Mouse (Mus musculus) kidney, postnatal 4 days (tissue): ENCODE measurements around the gene Fam83e.

Experiments
- DNase-seq, 2 experiments: peaks; one replicate each; pipeline ENCODE4 v3.0.0; 2021; ENCODE audit warnings: mixed read lengths in 2 of 2

The Fam83e gene

DNA sequence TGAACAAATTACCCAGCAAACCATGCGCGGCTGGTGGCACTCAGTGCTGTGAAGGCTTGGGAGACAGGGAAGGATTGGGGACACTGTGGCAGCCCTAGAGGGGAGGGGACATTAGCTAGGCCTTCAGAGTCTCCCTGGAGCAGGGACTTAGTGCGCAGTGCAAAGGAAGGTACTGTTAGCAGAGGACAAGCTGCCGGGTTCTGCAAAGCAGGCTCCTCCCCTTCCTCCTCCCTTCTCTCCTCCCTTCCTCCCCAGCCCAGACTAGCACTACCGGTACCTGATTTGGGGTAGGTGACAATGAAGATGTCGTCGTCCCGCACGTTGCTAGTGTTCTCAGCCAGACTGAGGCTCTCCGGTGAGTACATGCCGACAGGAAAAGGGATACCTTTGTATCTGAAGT lies 20.8 kb downstream of the Fam83e start:
- no peak for DNase-seq

DNA sequence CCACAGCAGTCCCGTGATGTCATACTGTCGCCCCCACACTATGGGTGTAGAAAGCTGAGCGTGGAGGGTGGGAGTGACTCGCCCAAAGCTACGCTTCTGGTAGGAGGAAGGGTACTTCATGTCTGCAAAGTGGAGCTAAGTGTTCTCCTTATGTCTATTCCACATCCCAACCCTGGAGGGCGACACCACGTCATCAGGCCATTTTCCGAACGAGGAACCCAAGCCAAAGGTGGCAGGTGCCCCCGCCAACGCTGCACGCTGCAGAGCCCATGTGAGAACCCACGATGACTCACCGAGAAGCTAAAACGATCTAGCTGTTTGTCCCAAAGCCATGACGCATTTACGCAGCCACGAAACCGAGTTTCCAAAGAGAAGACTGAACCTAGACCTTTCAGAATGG lies 21.3 kb downstream of the Fam83e start:
- peak in 1 of 2 experiments; percentile 54 for DNase-seq

DNA sequence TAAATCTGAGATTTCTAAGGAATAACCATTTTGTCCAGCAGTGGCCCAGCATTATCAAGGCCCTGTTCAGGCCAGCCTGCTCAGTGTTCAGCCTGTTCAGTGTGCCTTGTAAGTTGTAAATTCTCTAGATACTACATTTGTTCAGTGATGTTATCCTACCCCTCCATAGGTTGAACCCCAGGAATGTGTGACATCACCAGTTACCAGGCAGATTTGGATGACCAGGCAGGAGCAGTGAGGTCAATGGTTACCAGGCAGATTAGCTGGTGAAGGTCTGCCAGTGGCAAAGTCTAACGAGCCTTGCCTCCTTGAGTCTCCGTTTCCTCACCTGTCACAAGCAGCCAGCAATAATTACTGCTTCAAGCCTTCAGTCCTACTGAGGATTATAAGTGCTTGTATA lies 23.4 kb downstream of the Fam83e start:
- peak; percentile 91 to 94 for DNase-seq

DNA sequence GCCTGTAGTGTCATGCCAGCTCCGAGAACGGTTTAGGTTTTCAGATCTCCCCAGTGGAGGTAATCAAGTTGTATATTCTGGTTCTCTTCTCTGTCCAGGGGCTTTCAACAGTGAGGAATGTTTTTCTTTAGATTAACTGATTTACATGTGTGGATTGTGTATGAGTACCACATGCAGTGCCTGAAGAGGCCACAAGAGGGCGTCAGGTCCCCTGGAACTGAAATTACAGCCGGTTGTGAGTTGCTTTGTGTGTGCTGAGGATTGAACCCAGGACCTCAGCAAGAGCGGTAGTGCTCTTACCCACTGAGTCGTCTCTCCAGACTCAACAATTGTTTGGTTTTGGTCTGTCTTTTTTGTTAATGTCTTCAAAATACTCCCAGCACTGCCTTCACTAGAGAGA lies 25.5 kb downstream of the Fam83e start:
- DNase-seq: peak in 1 of 2 experiments; percentile 33

DNA sequence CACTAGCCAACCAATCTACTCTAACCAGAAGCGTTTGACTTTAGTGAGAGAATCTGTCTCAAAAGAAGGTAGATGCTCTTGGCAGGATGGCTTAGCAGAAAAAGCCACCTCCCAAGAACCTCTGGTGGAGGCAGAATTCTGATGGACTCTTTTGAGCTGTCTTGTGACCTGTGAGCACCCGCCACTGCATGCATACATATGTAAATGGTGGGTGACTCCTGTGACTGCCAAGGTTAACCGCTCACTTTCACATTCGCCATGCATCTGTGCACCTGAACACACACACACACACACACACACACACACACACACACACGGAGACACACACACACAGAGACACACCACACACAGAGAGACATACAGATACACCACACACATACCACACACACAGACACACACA lies 26.4 kb downstream of the Fam83e start:
- no peak for DNase-seq

DNA sequence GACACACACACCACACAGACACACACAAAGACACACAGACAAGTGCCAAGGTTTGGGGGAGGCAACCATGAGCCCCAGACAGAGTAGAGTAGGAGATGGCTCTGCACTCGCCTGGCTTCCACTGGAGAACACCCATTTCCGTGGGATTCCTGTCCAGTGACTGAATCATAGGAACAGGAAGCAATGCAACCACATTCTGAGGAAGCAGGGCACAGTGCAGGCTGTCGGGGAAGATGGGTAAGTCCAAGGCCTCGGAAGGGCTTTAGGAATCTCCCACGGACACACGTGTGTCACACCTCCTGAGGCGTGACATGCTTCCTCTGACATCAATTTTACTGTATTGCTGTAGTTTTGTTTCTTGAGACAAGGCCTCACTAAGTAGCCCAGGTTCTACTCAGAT lies 27.1 kb downstream of the Fam83e start:
- peak in 1 of 2 experiments; percentile 18 for DNase-seq

DNA sequence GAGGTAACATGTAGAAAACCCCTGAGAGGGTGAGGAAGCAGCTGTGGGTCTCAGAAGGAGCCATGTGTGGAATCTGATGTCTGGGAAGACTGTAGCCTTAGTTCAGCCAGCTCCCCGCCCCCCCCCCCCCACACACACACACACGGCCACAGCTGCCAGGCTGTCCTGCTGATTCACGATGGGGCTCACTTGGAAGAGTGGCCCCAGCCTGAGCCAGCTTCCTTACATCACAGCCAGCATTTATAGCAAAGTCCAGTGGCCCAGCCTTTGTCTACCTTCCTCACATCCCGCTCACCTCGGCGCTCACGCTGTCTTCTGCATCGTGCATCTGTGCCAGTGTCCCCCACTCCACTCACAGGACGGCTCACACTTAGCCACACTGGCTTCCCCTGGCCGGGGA lies 28.4 kb downstream of the Fam83e start:
- DNase-seq: peak in 1 of 2 experiments; percentile 30

DNA sequence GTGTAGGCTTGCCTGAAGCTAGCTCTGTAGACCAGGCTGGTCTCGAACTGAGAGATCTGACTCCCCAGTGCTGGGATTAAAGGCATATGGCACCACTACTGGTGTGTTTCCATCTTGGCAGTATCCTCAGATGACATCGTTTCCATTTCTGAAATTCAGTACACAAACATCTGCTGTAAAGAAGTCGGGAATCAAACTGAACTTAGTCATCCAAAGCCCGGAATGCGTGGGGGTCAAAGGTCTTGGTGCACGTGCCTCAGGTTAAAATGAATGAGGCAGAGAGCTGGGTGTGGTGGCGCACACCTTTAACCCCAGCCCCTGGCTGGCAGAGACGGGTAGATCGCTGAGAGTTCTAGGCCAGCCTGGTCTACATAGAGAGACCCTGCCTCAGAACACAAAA lies 29.1 kb downstream of the Fam83e start:
- peak in 1 of 2 experiments; percentile 54 for DNase-seq

DNA sequence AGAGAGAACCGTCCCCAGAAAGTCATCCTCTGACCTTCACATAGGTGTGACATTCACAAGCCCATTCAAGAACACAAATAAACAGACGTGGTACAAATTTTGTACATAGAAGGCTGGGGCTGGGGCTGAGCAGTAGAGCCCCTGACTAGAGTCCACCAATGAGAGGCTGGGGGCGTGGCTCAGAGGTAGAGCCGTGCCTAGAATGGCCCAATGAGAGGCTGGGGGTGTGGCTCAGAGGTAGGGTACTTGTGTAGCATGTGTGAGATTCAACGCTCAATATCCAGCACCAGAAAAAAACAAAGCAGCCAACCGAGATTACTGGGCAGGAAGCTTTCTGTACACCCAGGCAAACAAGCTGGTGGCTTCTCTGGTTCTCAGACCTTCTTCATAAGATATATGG lies 34.7 kb downstream of the Fam83e start:
- DNase-seq: no peak

DNA sequence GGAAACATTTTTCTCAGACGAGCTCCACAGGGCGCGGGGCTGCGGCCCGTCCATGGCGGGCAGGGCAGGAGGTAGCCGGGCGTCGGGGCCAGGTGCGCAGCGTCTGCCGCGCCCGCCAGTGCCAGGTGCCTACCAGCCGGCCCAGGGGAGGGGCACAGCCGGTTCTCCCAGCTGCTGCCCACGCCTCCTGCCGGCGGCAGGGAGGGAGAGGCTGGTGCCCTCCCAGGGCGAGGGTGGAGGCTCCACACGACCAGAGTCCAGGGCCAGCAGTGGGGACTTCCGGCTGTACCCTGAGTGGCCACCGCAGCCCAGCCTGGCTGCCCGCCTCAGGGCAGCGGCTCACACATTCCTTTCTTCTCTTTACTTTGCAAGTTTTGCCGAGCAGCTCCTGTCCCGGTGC lies 38.4 kb downstream of the Fam83e start:
- peak; percentile 65 to 83 for DNase-seq

DNA sequence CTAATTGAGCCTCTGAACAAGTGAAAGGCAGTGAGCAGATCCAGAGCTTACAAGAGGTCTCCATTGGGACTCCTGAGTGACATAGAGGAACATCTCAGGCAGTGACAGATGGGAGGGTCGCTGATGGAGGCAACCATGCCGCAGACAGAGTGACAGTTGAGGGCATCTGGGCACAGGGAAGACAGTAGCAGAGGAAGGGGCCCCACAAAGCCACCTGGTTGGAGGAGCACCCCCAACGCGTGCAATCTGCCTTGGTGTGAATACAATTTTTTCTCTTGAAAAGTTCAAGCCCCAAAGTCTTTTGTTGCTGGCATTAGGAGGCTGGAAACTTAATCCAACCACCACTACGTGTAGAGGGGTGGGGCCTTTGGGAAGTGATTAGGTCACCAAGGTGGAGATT lies 39.1 kb downstream of the Fam83e start:
- DNase-seq: no peak

DNA sequence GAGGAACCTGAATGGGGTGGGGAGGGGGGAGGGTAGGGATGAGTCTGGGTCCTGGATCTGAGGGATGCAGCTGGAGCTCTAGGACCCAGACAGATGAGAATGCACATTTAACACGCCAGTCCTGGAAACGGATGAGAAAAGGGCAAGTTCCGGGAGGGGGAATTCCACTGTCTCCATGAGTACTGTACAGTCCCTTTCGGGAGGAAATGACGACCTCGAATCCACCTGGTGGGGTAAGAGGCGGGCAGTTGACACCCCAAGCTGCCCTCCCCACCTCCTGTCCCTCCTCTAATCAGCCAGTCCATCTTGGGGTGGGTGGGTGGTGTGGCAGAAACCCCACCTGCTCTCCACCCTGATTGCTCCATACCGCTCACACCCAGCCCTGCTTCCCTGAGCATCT lies 45.0 kb downstream of the Fam83e start:
- no peak for DNase-seq

DNA sequence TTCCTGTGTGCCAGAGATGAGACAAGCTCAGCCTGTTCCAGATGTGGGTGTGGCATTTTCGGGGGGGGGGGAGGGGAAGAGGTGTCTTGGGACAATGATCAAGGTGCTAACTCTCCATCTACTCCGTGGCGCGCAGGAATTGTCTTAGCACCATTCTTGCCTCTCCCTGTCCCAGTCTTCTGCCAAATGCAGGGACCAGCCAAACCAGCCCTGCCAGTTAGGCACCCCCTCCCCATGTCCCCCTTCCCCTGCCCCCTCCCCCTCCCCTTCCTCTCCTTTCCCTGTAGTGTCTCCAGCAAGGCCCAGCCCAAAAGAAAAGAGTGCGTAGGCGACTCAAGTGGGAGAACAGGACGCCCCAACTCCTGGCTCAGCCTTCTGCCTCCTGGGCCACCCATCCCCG lies 45.8 kb downstream of the Fam83e start:
- no peak for DNase-seq

DNA sequence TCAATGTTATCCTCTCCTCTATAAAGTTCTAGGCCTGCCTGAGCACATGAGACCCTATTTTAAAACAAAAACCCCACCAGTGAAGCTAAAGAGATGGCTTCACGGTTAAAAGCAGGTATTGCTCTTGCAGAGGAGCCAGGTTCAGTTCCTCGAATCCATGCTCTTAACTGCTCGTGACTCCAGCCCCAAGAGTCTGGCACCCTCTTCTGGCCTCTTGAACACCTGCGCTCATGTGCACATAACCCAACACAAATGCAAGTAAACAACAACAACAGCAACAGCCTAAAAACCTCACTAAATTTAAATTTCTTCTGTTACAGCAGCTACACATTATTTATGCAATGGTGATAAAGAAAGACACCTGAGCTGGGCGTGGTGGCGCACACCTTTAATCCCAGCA lies 46.5 kb downstream of the Fam83e start:
- DNase-seq: no peak

DNA sequence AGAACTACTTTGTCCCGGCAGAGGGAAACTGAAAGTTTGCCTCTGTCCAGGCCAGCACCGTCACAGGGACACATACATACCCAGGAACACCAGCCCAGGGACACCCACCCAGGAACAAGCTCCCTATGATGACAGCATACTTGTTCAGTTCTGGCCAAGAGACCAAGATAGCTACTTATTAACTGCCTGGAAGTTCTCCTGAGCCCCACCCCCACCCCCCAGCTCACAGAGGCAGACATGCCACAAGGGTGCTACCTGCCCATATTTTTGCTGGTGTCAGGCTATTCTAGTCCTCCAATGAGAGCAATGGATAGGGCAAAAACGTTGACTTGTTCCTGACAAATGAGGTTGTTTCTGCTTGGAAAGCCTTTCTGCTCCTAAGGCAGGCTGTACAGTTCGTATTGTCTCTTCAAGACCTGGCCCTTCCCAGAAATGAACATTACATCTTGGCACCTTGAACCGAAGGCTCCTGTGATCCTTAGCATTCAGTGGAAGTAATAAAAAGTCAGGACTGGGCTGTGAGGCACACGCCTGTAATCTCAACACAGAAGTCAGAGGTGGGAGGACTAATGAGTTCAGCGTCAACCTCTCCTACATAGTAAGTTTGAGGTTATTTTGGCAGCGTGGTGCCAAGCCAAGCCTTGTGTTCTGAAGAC lies 49.5 kb downstream of the Fam83e start:
- DNase-seq: no peak

DNA sequence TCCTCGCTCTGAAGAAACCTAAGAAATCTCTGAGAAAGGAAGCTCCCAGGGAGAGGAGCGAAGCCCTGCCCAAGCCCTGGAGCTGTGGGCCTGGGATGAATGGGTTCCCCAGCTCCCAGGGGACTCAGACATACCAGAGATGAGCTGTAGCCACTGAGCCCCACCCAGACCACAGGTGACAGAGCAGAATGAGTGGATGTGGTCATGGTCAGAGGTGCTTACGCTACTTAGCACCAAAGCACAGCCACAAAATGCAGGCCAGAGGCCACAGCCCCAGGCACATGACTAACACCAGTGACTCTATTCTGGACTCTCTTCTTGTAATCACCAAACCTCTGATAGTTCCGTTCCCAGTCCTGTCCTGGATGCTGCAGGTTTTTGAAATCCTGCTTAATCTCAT lies 50.1 kb downstream of the Fam83e start:
- DNase-seq: no peak

DNA sequence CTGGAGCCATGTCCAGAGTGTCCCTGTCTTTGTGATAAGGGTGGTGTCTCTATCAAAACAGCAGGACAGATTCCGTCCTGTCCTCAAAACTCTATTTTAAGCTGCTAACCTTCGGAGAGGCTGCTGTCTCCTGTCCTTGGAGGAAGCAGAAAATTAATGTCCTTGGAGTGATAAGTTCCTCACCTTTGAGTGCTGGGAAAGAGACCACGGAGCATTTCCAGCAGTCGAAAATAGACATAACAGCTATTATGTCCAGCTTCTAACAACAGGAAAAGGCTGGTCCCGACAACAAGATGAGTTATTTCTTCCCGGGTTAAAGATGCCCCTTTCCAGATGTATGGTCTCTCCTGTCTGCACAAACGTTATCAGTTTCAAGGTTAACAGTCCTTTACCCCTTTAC lies 54.2 kb downstream of the Fam83e start:
- no peak for DNase-seq
